Comparison of ENCODE assay signal across 19 mouse cellular contexts in the genomic region with DNA sequence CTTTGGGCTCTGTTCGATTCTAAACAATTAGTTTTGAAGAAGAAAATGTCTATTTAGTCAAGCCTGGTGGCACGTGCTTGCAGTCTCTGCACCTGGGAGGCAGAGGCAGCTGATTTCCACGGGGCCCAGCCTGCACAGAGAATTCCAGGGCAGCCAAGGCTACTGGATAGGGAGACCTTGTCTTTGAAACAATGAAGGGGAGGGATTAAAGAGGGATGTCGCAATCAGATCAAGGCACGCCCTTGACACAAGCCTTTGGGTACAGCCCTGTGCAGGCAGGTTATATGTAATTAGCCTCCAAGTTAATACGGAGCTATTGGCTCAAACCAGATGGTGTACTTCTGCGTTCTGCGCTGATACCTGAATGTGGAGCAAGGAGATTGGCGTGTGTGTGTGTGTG. TPM values are rescaled to one million over a fixed set of nuclear protein-coding genes. Genes with fewer than 3 reads are reported as not detected.
DNase-seq lines count a peak whose midpoint lies in the region; ATAC-seq and TF ChIP-seq lines count a peak whose summit lies in the region.
"Had no signal": no experiment of that assay in that cellular context is flagged by ENCODE, and none has a peak within 500 bp of the region (broad histone marks: within the 10 kb centered on the region; RNA-seq: fewer than 3 reads in every experiment).

No protein-coding gene starts in this region.

- no peak for TF ChIP-seq EP300 in stomach, postnatal 0 days (optimal IDR thresholded peaks at IDR 0.05)

- TF ChIP-seq CTCF in stomach, postnatal 0 days (IDR thresholded peaks at IDR 0.05; ENCODE audit: low read depth), result no peak

- WGBS in midbrain, embryonic 12.5 days, result 32% methylated on average over 9 of the region's 9 CpGs
- 32% methylated on average over 9 of the region's 9 CpGs for WGBS in midbrain, embryonic 14.5 days
- 33% methylated on average over 9 of the region's 9 CpGs for WGBS in intestine, embryonic 14.5 days
- 32% methylated on average over 9 of the region's 9 CpGs for WGBS in stomach, postnatal 0 days
- 39% methylated on average over 9 of the region's 9 CpGs for WGBS in hindbrain, embryonic 12.5 days

- no peak overlapping the region for H3K9ac ChIP-seq in midbrain, embryonic 12.5 days (replicated peaks)
- H3K9ac ChIP-seq in midbrain, embryonic 14.5 days (replicated peaks; ENCODE audit: low read length), result no peak overlapping the region
- no peak overlapping the region for H3K9ac ChIP-seq in intestine, embryonic 14.5 days (ENCODE audit: low read length)
- H3K9ac ChIP-seq in stomach, postnatal 0 days (ENCODE audit: low read length), result no peak overlapping the region
- H3K9ac ChIP-seq in hindbrain, embryonic 12.5 days, result no peak overlapping the region
- H3K9ac ChIP-seq: forebrain, embryonic 12.5 days; limb, embryonic 12.5 days had no signal

- peaks cover 9% of the 10 kb centered on the region for H3K4me1 ChIP-seq in midbrain, embryonic 12.5 days
- peaks cover 3% of the 10 kb centered on the region; the same call in 1 of the 2 replicates for H3K4me1 ChIP-seq in midbrain, embryonic 14.5 days (ENCODE audit: control insufficient read depth, insufficient read depth, low read length)
- H3K4me1 ChIP-seq in intestine, embryonic 14.5 days (replicated peaks; ENCODE audit: control insufficient read depth, insufficient read depth, low read length), result no peaks in the 10 kb centered on the region; the same call in 1 of the 2 replicates
- H3K4me1 ChIP-seq in stomach, postnatal 0 days (replicated peaks; ENCODE audit: control insufficient read depth, insufficient read depth), result no peaks in the 10 kb centered on the region; the same call in 1 of the 2 replicates
- H3K4me1 ChIP-seq in hindbrain, embryonic 12.5 days, result peaks cover 7% of the 10 kb centered on the region

- no peaks in the 10 kb centered on the region for H3K9me3 ChIP-seq in midbrain, embryonic 12.5 days
- H3K9me3 ChIP-seq in midbrain, embryonic 14.5 days (ENCODE audit: control insufficient read depth, low read length), result no peaks in the 10 kb centered on the region
- no peaks in the 10 kb centered on the region for H3K9me3 ChIP-seq in intestine, embryonic 14.5 days (ENCODE audit: control insufficient read depth, low read length)
- no peaks in the 10 kb centered on the region for H3K9me3 ChIP-seq in stomach, postnatal 0 days (ENCODE audit: control insufficient read depth, low read length)
- H3K9me3 ChIP-seq in hindbrain, embryonic 12.5 days (replicated peaks), result no peaks in the 10 kb centered on the region
- H3K9me3 ChIP-seq: forebrain, embryonic 12.5 days; limb, embryonic 12.5 days; midbrain, embryonic 10.5 days had no signal

- ATAC-seq in midbrain, embryonic 12.5 days (ENCODE audit: low FRiP score, low read depth), result 0 out of 2 replicates have a peak, but pooled peaks have one; percentile 18
- ATAC-seq in midbrain, embryonic 14.5 days (ENCODE audit: low FRiP score, low TSS enrichment), result no peak
- ATAC-seq in intestine, embryonic 14.5 days (replicated peaks; ENCODE audit: low FRiP score, low TSS enrichment, low read depth), result peak; percentile 61
- peak; percentile 72 for ATAC-seq in stomach, postnatal 0 days (ENCODE audit: low FRiP score, low TSS enrichment)
- no peak for ATAC-seq in hindbrain, embryonic 12.5 days (ENCODE audit: low FRiP score)

- no peaks in the 10 kb centered on the region for H3K36me3 ChIP-seq in midbrain, embryonic 12.5 days
- H3K36me3 ChIP-seq in midbrain, embryonic 14.5 days (ENCODE audit: control insufficient read depth, insufficient read depth, low read length), result no peaks in the 10 kb centered on the region
- H3K36me3 ChIP-seq in intestine, embryonic 14.5 days (ENCODE audit: control insufficient read depth, insufficient read depth, low read length), result no peaks in the 10 kb centered on the region
- no peaks in the 10 kb centered on the region for H3K36me3 ChIP-seq in stomach, postnatal 0 days (ENCODE audit: control insufficient read depth, insufficient read depth, low read length)
- H3K36me3 ChIP-seq in hindbrain, embryonic 12.5 days, result no peaks in the 10 kb centered on the region
- H3K36me3 ChIP-seq: forebrain, embryonic 12.5 days; limb, embryonic 12.5 days; midbrain, embryonic 10.5 days had no signal

- no peak overlapping the region for H3K4me2 ChIP-seq in midbrain, embryonic 12.5 days (replicated peaks)
- H3K4me2 ChIP-seq in midbrain, embryonic 14.5 days (ENCODE audit: low read length), result no peak overlapping the region
- no peak overlapping the region for H3K4me2 ChIP-seq in intestine, embryonic 14.5 days (ENCODE audit: low read length)
- no peak overlapping the region; the same call in 1 of the 2 replicates for H3K4me2 ChIP-seq in stomach, postnatal 0 days (replicated peaks; ENCODE audit: low read depth)
- H3K4me2 ChIP-seq in hindbrain, embryonic 12.5 days (replicated peaks), result no peak overlapping the region
- H3K4me2 ChIP-seq: forebrain, embryonic 12.5 days; limb, embryonic 12.5 days had no signal

- DNase-seq in midbrain, embryonic 14.5 days, result no peak
- DNase-seq in adrenal gland, adult 8-10 months, result peak; percentile 63
- no peak for DNase-seq in intestine, embryonic 14.5 days (ENCODE audit: low spot score)
- peak; percentile 57 for DNase-seq in stomach, postnatal 0 days (ENCODE audit: low spot score)
- DNase-seq in cerebellum, adult 11-12 months, result no peak
- DNase-seq in layer of hippocampus, adult 9-11 months, result no peak
- DNase-seq: cerebellum, adult 9-11 months; gastrocnemius, adult 2 months; heart, postnatal 4 days; kidney, adult 11 months; kidney, postnatal 25 days; lung, adult 2 months; thymus, postnatal 4 days had no signal

- H3K27ac ChIP-seq in midbrain, embryonic 12.5 days (replicated peaks), result no peak overlapping the region
- no peak overlapping the region for H3K27ac ChIP-seq in midbrain, embryonic 14.5 days (replicated peaks; ENCODE audit: low read depth, low read length)
- H3K27ac ChIP-seq in intestine, embryonic 14.5 days (ENCODE audit: low read depth), result 0 out of 2 replicates have a peak overlapping the region, but pooled peaks have one; percentile 2
- H3K27ac ChIP-seq in stomach, postnatal 0 days (replicated peaks), result no peak overlapping the region; the same call in 1 of the 2 replicates
- no peak overlapping the region for H3K27ac ChIP-seq in hindbrain, embryonic 12.5 days
- H3K27ac ChIP-seq: forebrain, embryonic 12.5 days; gastrocnemius, adult 2 months; limb, embryonic 12.5 days; midbrain, embryonic 10.5 days had no signal

- no peak overlapping the region for H3K4me3 ChIP-seq in midbrain, embryonic 12.5 days
- H3K4me3 ChIP-seq in midbrain, embryonic 14.5 days (replicated peaks; ENCODE audit: low read depth, low read length), result no peak overlapping the region
- H3K4me3 ChIP-seq in intestine, embryonic 14.5 days (ENCODE audit: low read depth, low read length), result no peak overlapping the region
- no peak overlapping the region for H3K4me3 ChIP-seq in stomach, postnatal 0 days (ENCODE audit: low read depth, low read length)
- no peak overlapping the region for H3K4me3 ChIP-seq in hindbrain, embryonic 12.5 days
- H3K4me3 ChIP-seq: forebrain, embryonic 12.5 days; gastrocnemius, adult 2 months; limb, embryonic 12.5 days; midbrain, embryonic 10.5 days had no signal

- peaks cover 33% of the 10 kb centered on the region for H3K27me3 ChIP-seq in midbrain, embryonic 12.5 days
- H3K27me3 ChIP-seq in midbrain, embryonic 14.5 days (ENCODE audit: control insufficient read depth, insufficient read depth, low read length), result peaks cover 11% of the 10 kb centered on the region
- 0 out of 2 replicates have a peak, but pooled peaks cover 8% of the 10 kb centered on the region for H3K27me3 ChIP-seq in intestine, embryonic 14.5 days (replicated peaks; ENCODE audit: control insufficient read depth, insufficient read depth, low read length)
- no peaks in the 10 kb centered on the region for H3K27me3 ChIP-seq in stomach, postnatal 0 days (ENCODE audit: control insufficient read depth, insufficient read depth, low read length)
- peaks cover 36% of the 10 kb centered on the region for H3K27me3 ChIP-seq in hindbrain, embryonic 12.5 days

RNA-seq across cellular contexts. Expression of a gene that starts 18.9 kb away (rescaled TPM):
- polyA plus RNA-seq in midbrain, embryonic 12.5 days (2016; fragmentation: Nextera tagmentation; extraction: Ambion mirVana), result 0.51 TPM in 1 of 2 replicates, not detected in the other
- polyA plus RNA-seq in midbrain, embryonic 14.5 days (2014; fragmentation: Nextera tagmentation; extraction: Ambion mirVana), result not detected in 2 replicates
- under 1 TPM in 2 of 4 experiments, not detected in 2; 0.14 to 0.23 TPM for total RNA-seq in adrenal gland, adult 8-10 months (2022)
- polyA plus RNA-seq in intestine, embryonic 14.5 days (2014; fragmentation: Nextera tagmentation; extraction: Ambion mirVana), result not detected in 2 replicates
- polyA plus RNA-seq in stomach, postnatal 0 days (2015; fragmentation: Nextera tagmentation; extraction: Ambion mirVana), result not detected in 2 replicates
- polyA plus RNA-seq in hindbrain, embryonic 12.5 days (2016; fragmentation: Nextera tagmentation; extraction: Ambion mirVana), result not detected in 2 replicates
- total RNA-seq: gastrocnemius, adult 2 months; left cerebral cortex, adult 18-20 months had no signal
- polyA plus RNA-seq: lung, adult 2 months had no signal

RNA-seq across cellular contexts. Expression of a gene that starts 30.3 kb away (rescaled TPM):
- polyA plus RNA-seq in midbrain, embryonic 12.5 days (2016; fragmentation: Nextera tagmentation; extraction: Ambion mirVana), result 0.13 and 0.16 TPM in 2 replicates
- polyA plus RNA-seq in midbrain, embryonic 14.5 days (2014; fragmentation: Nextera tagmentation; extraction: Ambion mirVana), result 0.50 and 0.76 TPM in 2 replicates
- total RNA-seq in adrenal gland, adult 8-10 months (2022), result under 1 TPM; 0.35 to 0.98 (median 0.69) TPM
- polyA plus RNA-seq in intestine, embryonic 14.5 days (2014; fragmentation: Nextera tagmentation; extraction: Ambion mirVana), result 1.6 and 2.0 TPM in 2 replicates
- 1.6 and 1.7 TPM in 2 replicates for polyA plus RNA-seq in stomach, postnatal 0 days (2015; fragmentation: Nextera tagmentation; extraction: Ambion mirVana)
- 0.22 and 1.9 TPM in 2 replicates for polyA plus RNA-seq in hindbrain, embryonic 12.5 days (2016; fragmentation: Nextera tagmentation; extraction: Ambion mirVana)

RNA-seq across cellular contexts. Expression of a gene that starts 54.9 kb away (rescaled TPM):
- 34.4 and 40.6 TPM in 2 replicates for polyA plus RNA-seq in midbrain, embryonic 12.5 days (2016; fragmentation: Nextera tagmentation; extraction: Ambion mirVana)
- 17.3 and 22.7 TPM in 2 replicates for polyA plus RNA-seq in midbrain, embryonic 14.5 days (2014; fragmentation: Nextera tagmentation; extraction: Ambion mirVana)
- 100 to 1,000 TPM in 1 of 4 experiments, 10 to 100 TPM in 3; 77.4 to 100 (median 83.2) TPM for total RNA-seq in adrenal gland, adult 8-10 months (2022)
- 29.4 and 29.7 TPM in 2 replicates for polyA plus RNA-seq in intestine, embryonic 14.5 days (2014; fragmentation: Nextera tagmentation; extraction: Ambion mirVana)
- polyA plus RNA-seq in stomach, postnatal 0 days (2015; fragmentation: Nextera tagmentation; extraction: Ambion mirVana), result 15.8 and 16.0 TPM in 2 replicates
- 35.1 and 35.4 TPM in 2 replicates for polyA plus RNA-seq in hindbrain, embryonic 12.5 days (2016; fragmentation: Nextera tagmentation; extraction: Ambion mirVana)

Comparison
In these comparisons a context has a peak if more than half of its experiments do, and no peak if none do; other contexts are left out.
1. ATAC-seq: peak in midbrain, embryonic 12.5 days (single experiment), intestine, embryonic 14.5 days (single experiment) and stomach, postnatal 0 days (single experiment); none in midbrain, embryonic 14.5 days (single experiment) and hindbrain, embryonic 12.5 days (single experiment).
2. DNase-seq: peak in adrenal gland, adult 8-10 months (single experiment) and stomach, postnatal 0 days (single experiment); none in midbrain, embryonic 14.5 days (single experiment), intestine, embryonic 14.5 days (single experiment), cerebellum, adult 11-12 months (single experiment) and layer of hippocampus, adult 9-11 months (single experiment).